Mouse (Mus musculus) forebrain, embryonic 11.5 days (tissue): ENCODE data around the gene Cdk6. TPM values are rescaled to one million over a fixed set of nuclear protein-coding genes. Genes with fewer than 3 reads are reported as not detected.

ENCODE experiments used
- ATAC-seq: fragments of 200-750 bp; cut with Nextera tagmentation; replicated peaks from 2 replicates; pipeline ENCODE4 v1.8.0; 2017; ENCODE audit warnings: moderate TSS enrichment; ENCODE audit not compliant: low FRiP score
- DNase-seq: peaks from one replicate; pipeline ENCODE4 v3.0.0-alpha.2; 2017; ENCODE audit warnings: low spot score
- H3K27ac ChIP-seq: fragments of 300-500 bp; sonication (generic); 2 replicates; pipeline ENCODE4 v1.5.1; 2014; ENCODE audit warnings: low read depth, low read length
- H3K27me3 ChIP-seq: fragments of 300-500 bp; sonication (generic); 2 replicates; pipeline ENCODE4 v1.6.1; 2014; ENCODE audit warnings: mild to moderate bottlenecking, low read length, mixed read lengths; ENCODE audit not compliant: control insufficient read depth, insufficient read depth
- H3K36me3 ChIP-seq: fragments of 300-500 bp; sonication (generic); 2 replicates; pipeline ENCODE4 v1.6.1; 2014; ENCODE audit warnings: mild to moderate bottlenecking, low read length, moderate library complexity, mixed read lengths; ENCODE audit not compliant: control insufficient read depth, insufficient read depth
- H3K4me1 ChIP-seq: fragments of 300-500 bp; sonication (generic); replicated peaks from 2 replicates; pipeline ENCODE4 v1.6.1; 2014; ENCODE audit warnings: low read length, mixed read lengths; ENCODE audit not compliant: control insufficient read depth, insufficient read depth
- H3K4me2 ChIP-seq: fragments of 300-500 bp; sonication (generic); 2 replicates; pipeline ENCODE4 v1.6.1; 2014; ENCODE audit warnings: low read depth, mild to moderate bottlenecking, low read length, moderate library complexity, mixed read lengths; ENCODE audit not compliant: severe bottlenecking
- H3K4me3 ChIP-seq: fragments of 300-500 bp; sonication (generic); 2 replicates; pipeline ENCODE4 v1.5.1; 2014; ENCODE audit warnings: low read depth, low read length
- H3K9ac ChIP-seq: fragments of 300-500 bp; sonication (generic); 2 replicates; pipeline ENCODE4 v1.6.1; 2014; ENCODE audit warnings: low read length
- H3K9me3 ChIP-seq: fragments of 300-500 bp; sonication (generic); 2 replicates; pipeline ENCODE4 v1.6.1; 2016; ENCODE audit warnings: low read length, mixed read lengths; ENCODE audit not compliant: control insufficient read depth
- WGBS: fragments of 180-500 bp; shearing (Covaris S2); extraction: QIAGEN DNeasy Blood & Tissue Kit; methylation state at CpG from one replicate; pipeline ENCODE4 v1.1.7; 2014; 5-methylcytosine and 5-hydroxymethylcytosine counted together
- polyA plus RNA-seq: library from polyadenylated mRNA; unstranded; fragments of >200 nt; fragmentation: Nextera tagmentation; extraction: Ambion mirVana; gene quantifications from 2 replicates; pipeline ENCODE4 v1.2.1, GENCODE M21; 2014

Gene Cdk6
- polyA plus RNA-seq, 1 experiment from 2014 or later, result 21.3 TPM

- peak within 1 kb of the TSS; percentile 89 for H3K4me3 ChIP-seq
- peak within 1 kb of the TSS; percentile 80 for H3K27ac ChIP-seq
- no peaks in the 10 kb centered on the region for H3K36me3 ChIP-seq
- WGBS, result under 1% methylated on average over 80 of the region's 80 CpGs
- peak; percentile 96 for ATAC-seq
- peak within 1 kb of the TSS; percentile 77 for H3K4me2 ChIP-seq
- no peaks in the 10 kb centered on the region for H3K9me3 ChIP-seq
- H3K9ac ChIP-seq, result peak within 1 kb of the TSS; percentile 93
- no peaks in the 10 kb centered on the region for H3K27me3 ChIP-seq
- DNase-seq, result peak; percentile 98
- no peaks in the 10 kb centered on the region for H3K4me1 ChIP-seq
Measured at GRCm38 (mm10) chr5:3543629-3544479, 202.6 kb downstream of the Cdk6 start, which contains the start of gene Fam133b. Fam133b (plus strand) TSS chr5:3543833.

GRCm38 (mm10) chr5:3544480-3544769 is 203.1 kb downstream of the Cdk6 start:
- H3K4me3 ChIP-seq, result peak overlapping the region; percentile 89
- WGBS, result 9% methylated on average over 7 of the region's 7 CpGs
- H3K27ac ChIP-seq, result no peak overlapping the region
- no peaks in the 10 kb centered on the region for H3K27me3 ChIP-seq
- peak; percentile 25; the same call in 1 of the 2 replicates for ATAC-seq
- no peak for DNase-seq
- peak overlapping the region; percentile 77 for H3K4me2 ChIP-seq
- H3K9ac ChIP-seq, result peak overlapping the region; percentile 93
- no peaks in the 10 kb centered on the region for H3K36me3 ChIP-seq
- no peaks in the 10 kb centered on the region for H3K4me1 ChIP-seq
- H3K9me3 ChIP-seq, result no peaks in the 10 kb centered on the region

GRCm38 (mm10) chr5:3546226-3546625 is 204.9 kb downstream of the Cdk6 start:
- H3K27me3 ChIP-seq, result no peaks in the 10 kb centered on the region
- H3K4me3 ChIP-seq, result no peak overlapping the region
- H3K27ac ChIP-seq, result no peak overlapping the region
- H3K4me2 ChIP-seq, result no peak overlapping the region
- H3K9ac ChIP-seq, result no peak overlapping the region
- H3K9me3 ChIP-seq, result no peaks in the 10 kb centered on the region
- DNase-seq, result no peak
- no peak for ATAC-seq
- WGBS, result 87% methylated on average over 1 of the region's 1 CpGs
- no peaks in the 10 kb centered on the region for H3K4me1 ChIP-seq
- no peaks in the 10 kb centered on the region for H3K36me3 ChIP-seq

- H3K9me3 ChIP-seq, result no peaks in the 10 kb centered on the region
- H3K4me3 ChIP-seq, result no peak overlapping the region
- H3K4me2 ChIP-seq, result no peak overlapping the region
- H3K36me3 ChIP-seq, result peaks cover 2% of the 10 kb centered on the region; the same call in 1 of the 2 replicates
- ATAC-seq (no peak), DNase-seq (no peak)
- H3K4me1 ChIP-seq, result no peaks in the 10 kb centered on the region
- H3K27ac ChIP-seq, result no peak overlapping the region
- H3K9ac ChIP-seq, result no peak overlapping the region
- WGBS, result 92% methylated on average over 1 of the region's 1 CpGs
- H3K27me3 ChIP-seq, result no peaks in the 10 kb centered on the region
Measured at GRCm38 (mm10) chr5:3551481-3551880, 210.2 kb downstream of the Cdk6 start.

DNA sequence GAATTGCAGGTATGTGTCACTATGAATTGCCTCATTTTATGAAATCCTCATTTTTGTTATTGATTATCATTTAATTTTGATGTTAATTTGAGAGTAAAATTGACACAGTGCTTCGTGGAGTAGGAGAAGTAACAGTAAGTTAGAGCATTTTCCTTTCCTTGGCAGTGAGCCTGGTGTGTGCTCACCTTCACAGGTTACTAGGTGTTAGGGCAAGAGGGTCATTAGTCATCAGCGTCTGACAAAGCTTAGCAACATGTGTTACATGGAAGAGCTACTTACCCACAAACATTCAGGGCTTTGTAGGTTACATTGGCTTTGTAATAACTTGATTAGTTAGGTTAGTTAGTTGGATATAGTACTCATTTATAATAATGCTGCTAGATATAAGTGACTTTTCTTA is 212.9 kb downstream of the Cdk6 start:
- Histone ChIP-seq H3K27ac (no peak overlapping the region), H3K4me2 (no peak overlapping the region), H3K4me1 (no peaks in the 10 kb centered on the region), H3K9ac (no peak overlapping the region), H3K4me3 (no peak overlapping the region), H3K9me3 (no peaks in the 10 kb centered on the region), H3K36me3 (peaks cover 2% of the 10 kb centered on the region), H3K27me3 (no peaks in the 10 kb centered on the region)
- DNase-seq, result no peak
- no peak for ATAC-seq
- WGBS, result 94% methylated on average over 2 of the region's 2 CpGs

GRCm38 (mm10) chr5:3571266-3571665 is 230.0 kb downstream of the Cdk6 start, which contains the start of gene 1700109H08Rik:
1700109H08Rik (plus strand) TSS chr5:3571566.
- WGBS, result 92% methylated on average over 4 of the region's 4 CpGs
- Histone ChIP-seq H3K9me3 (peaks cover 4% of the 10 kb centered on the region; the same call in 1 of the 2 replicates), H3K9ac (no peak within 1 kb of the TSS), H3K27me3 (no peaks in the 10 kb centered on the region), H3K27ac (no peak within 1 kb of the TSS), H3K4me2 (no peak within 1 kb of the TSS), H3K36me3 (peaks cover 27% of the 10 kb centered on the region), H3K4me1 (no peaks in the 10 kb centered on the region), H3K4me3 (no peak within 1 kb of the TSS)
- ATAC-seq (no peak), DNase-seq (no peak)

- Histone ChIP-seq H3K4me2 (no peak overlapping the region), H3K27ac (no peak overlapping the region), H3K9ac (no peak overlapping the region), H3K27me3 (no peaks in the 10 kb centered on the region), H3K36me3 (peaks cover 36% of the 10 kb centered on the region), H3K4me3 (no peak overlapping the region), H3K9me3 (peaks cover 4% of the 10 kb centered on the region; the same call in 1 of the 2 replicates), H3K4me1 (no peaks in the 10 kb centered on the region)
- ATAC-seq, result no peak
- no peak for DNase-seq
- WGBS, result 90% methylated on average over 2 of the region's 2 CpGs
Measured at GRCm38 (mm10) chr5:3574825-3575224, 233.5 kb downstream of the Cdk6 start.

DNA sequence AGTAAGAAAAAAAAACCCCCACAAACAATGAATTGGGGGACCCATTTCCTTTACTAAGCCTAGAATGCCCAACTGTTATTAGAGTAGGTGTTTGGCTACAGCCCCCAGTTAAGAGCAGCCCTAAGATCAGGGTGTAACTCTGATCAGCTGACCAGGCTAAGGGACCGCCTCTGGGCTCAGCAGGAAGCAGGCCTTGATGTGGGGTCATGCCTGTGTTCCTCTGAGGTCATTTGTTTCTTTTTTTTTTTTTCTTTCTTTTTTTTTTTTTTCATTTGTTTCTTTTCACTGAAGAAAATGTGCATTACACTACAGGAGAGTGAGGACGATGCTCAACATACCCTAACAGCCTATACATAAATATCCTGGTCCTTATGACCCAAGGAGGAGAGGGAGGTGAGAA is 236.7 kb downstream of the Cdk6 start:
- H3K4me2 ChIP-seq, result no peak overlapping the region
- DNase-seq, result no peak
- WGBS, result 87% methylated on average over 2 of the region's 2 CpGs
- H3K27me3 ChIP-seq, result no peaks in the 10 kb centered on the region
- ATAC-seq, result no peak
- H3K27ac ChIP-seq, result no peak overlapping the region
- H3K36me3 ChIP-seq, result peaks cover 34% of the 10 kb centered on the region
- H3K4me1 ChIP-seq, result no peaks in the 10 kb centered on the region
- H3K9me3 ChIP-seq, result peaks cover 4% of the 10 kb centered on the region; the same call in 1 of the 2 replicates
- no peak overlapping the region for H3K4me3 ChIP-seq
- H3K9ac ChIP-seq, result no peak overlapping the region

GRCm38 (mm10) chr5:3579066-3579465 is 237.8 kb downstream of the Cdk6 start:
- no peak overlapping the region for H3K4me2 ChIP-seq
- peaks cover 30% of the 10 kb centered on the region for H3K36me3 ChIP-seq
- no peak for DNase-seq
- H3K4me3 ChIP-seq, result no peak overlapping the region
- H3K9ac ChIP-seq, result no peak overlapping the region
- H3K4me1 ChIP-seq, result no peaks in the 10 kb centered on the region
- peaks cover 4% of the 10 kb centered on the region; the same call in 1 of the 2 replicates for H3K9me3 ChIP-seq
- no peaks in the 10 kb centered on the region for H3K27me3 ChIP-seq
- no peak for ATAC-seq
- WGBS, result 92% methylated on average over 7 of the region's 7 CpGs
- no peak overlapping the region for H3K27ac ChIP-seq
